ENCODE assay signal across 8 mouse cellular contexts in the genomic region with DNA sequence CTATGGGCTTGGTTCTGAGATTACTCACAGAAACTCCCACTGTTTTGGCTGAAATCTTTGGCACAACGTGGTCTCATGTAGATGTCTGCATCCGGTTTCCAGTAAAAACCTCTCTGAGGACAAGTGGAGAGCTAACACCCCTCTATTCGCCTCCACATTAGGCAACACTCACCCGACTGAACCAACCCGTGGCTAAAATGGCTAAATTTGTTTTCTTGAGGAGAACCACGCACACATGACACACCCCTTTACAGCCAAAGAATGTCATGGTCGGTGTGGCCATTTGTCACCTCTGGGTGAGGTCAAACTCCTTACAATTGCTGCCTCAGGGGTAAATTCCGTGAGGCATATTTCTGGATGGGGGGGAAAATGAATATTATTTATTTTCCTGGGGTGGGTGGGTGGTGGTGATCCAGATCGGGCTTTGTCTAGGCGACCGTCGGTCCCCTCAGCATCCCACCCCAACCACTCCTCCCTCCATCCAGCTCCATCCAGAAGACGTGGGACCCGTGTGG. TPM values are rescaled to one million over a fixed set of nuclear protein-coding genes. Genes with fewer than 3 reads are reported as not detected.
DNase-seq lines count a peak whose midpoint lies in the region; ATAC-seq lines count a peak whose summit lies in the region.

No protein-coding gene starts in this region.

- ATAC-seq in embryonic facial prominence, embryonic 13.5 days (ENCODE audit: insufficient number of reproducible peaks, insufficient read depth, low FRiP score, low TSS enrichment, low read depth): no peak; the same call in 1 of the 2 replicates
- peak; percentile 7; the same call in 1 of the 2 replicates for ATAC-seq in intestine, embryonic 14.5 days (replicated peaks; ENCODE audit: low FRiP score, low TSS enrichment, low read depth)
- ATAC-seq in midbrain, embryonic 14.5 days (ENCODE audit: low FRiP score, low TSS enrichment): peak; percentile 12; the same call in 1 of the 2 replicates

- DNase-seq in adrenal gland, postnatal 10 days: peak; percentile 47
- no peak for DNase-seq in adrenal gland, adult 8-10 months
- peak; percentile 64 for DNase-seq in 3T3-L1 (ENCODE audit: low read depth, low spot score)
- peak; percentile 72 for DNase-seq in intestine, embryonic 14.5 days (ENCODE audit: low spot score)
- peak; percentile 39 for DNase-seq in midbrain, embryonic 14.5 days
- DNase-seq in gastrocnemius, postnatal 10 days: no peak
- DNase-seq in left cerebral cortex, postnatal 36 days (ENCODE audit: low spot score in 2 of 2): no peak

- no peaks in the 10 kb centered on the region for H3K27me3 ChIP-seq in embryonic facial prominence, embryonic 13.5 days
- no peaks in the 10 kb centered on the region for H3K27me3 ChIP-seq in intestine, embryonic 14.5 days (replicated peaks; ENCODE audit: control insufficient read depth, insufficient read depth, low read length)
- H3K27me3 ChIP-seq in midbrain, embryonic 14.5 days (ENCODE audit: control insufficient read depth, insufficient read depth, low read length): no peaks in the 10 kb centered on the region

- peak overlapping the region; percentile 99 for H3K27ac ChIP-seq in embryonic facial prominence, embryonic 13.5 days
- peak overlapping the region; percentile 98 for H3K27ac ChIP-seq in intestine, embryonic 14.5 days (ENCODE audit: low read depth)
- peak overlapping the region; percentile 90 for H3K27ac ChIP-seq in midbrain, embryonic 14.5 days (replicated peaks; ENCODE audit: low read depth, low read length)

- no peaks in the 10 kb centered on the region for H3K9me3 ChIP-seq in embryonic facial prominence, embryonic 13.5 days
- H3K9me3 ChIP-seq in intestine, embryonic 14.5 days (ENCODE audit: control insufficient read depth, low read length): no peaks in the 10 kb centered on the region
- H3K9me3 ChIP-seq in midbrain, embryonic 14.5 days (ENCODE audit: control insufficient read depth, low read length): no peaks in the 10 kb centered on the region

- intact Hi-C loops in left cerebral cortex, postnatal 36 days (cut with DNase I): no loop called here

- WGBS in embryonic facial prominence, embryonic 13.5 days: 26% methylated on average over 14 of the region's 14 CpGs
- WGBS in intestine, embryonic 14.5 days: 25% methylated on average over 14 of the region's 14 CpGs
- WGBS in midbrain, embryonic 14.5 days: 34% methylated on average over 14 of the region's 14 CpGs

- peak overlapping the region; percentile 76 for H3K4me2 ChIP-seq in embryonic facial prominence, embryonic 13.5 days
- peak overlapping the region; percentile 94 for H3K4me2 ChIP-seq in intestine, embryonic 14.5 days (ENCODE audit: low read length)
- peak overlapping the region; percentile 70 for H3K4me2 ChIP-seq in midbrain, embryonic 14.5 days (ENCODE audit: low read length)

- H3K9ac ChIP-seq in embryonic facial prominence, embryonic 13.5 days: peak overlapping the region; percentile 79
- H3K9ac ChIP-seq in intestine, embryonic 14.5 days (ENCODE audit: low read length): peak overlapping the region; percentile 67
- H3K9ac ChIP-seq in midbrain, embryonic 14.5 days (replicated peaks; ENCODE audit: low read length): peak overlapping the region; percentile 80

- peaks cover 10% of the 10 kb centered on the region for H3K4me1 ChIP-seq in embryonic facial prominence, embryonic 13.5 days
- peaks cover 12% of the 10 kb centered on the region for H3K4me1 ChIP-seq in intestine, embryonic 14.5 days (replicated peaks; ENCODE audit: control insufficient read depth, insufficient read depth, low read length)
- peaks cover 12% of the 10 kb centered on the region for H3K4me1 ChIP-seq in midbrain, embryonic 14.5 days (ENCODE audit: control insufficient read depth, insufficient read depth, low read length)

- H3K4me3 ChIP-seq in embryonic facial prominence, embryonic 13.5 days: peak overlapping the region; percentile 57
- peak overlapping the region; percentile 47 for H3K4me3 ChIP-seq in intestine, embryonic 14.5 days (ENCODE audit: low read depth, low read length)
- H3K4me3 ChIP-seq in midbrain, embryonic 14.5 days (replicated peaks; ENCODE audit: low read depth, low read length): peak overlapping the region; percentile 53

- H3K36me3 ChIP-seq in embryonic facial prominence, embryonic 13.5 days: no peaks in the 10 kb centered on the region
- H3K36me3 ChIP-seq in intestine, embryonic 14.5 days (ENCODE audit: control insufficient read depth, insufficient read depth, low read length): no peaks in the 10 kb centered on the region
- no peaks in the 10 kb centered on the region for H3K36me3 ChIP-seq in midbrain, embryonic 14.5 days (ENCODE audit: control insufficient read depth, insufficient read depth, low read length)

RNA-seq across cellular contexts. Expression of a gene that starts 9.5 kb away (rescaled TPM):
- 100 to 1,000 TPM in 1 of 2 experiments, 10 to 100 TPM in 1; 99.1 to 143 TPM for total RNA-seq in adrenal gland, postnatal 10 days (2021)
- 100 to 1,000 TPM; 132 to 148 (median 137) TPM for total RNA-seq in adrenal gland, adult 8-10 months (2022)
- polyA plus RNA-seq in embryonic facial prominence, embryonic 13.5 days (2015; fragmentation: Nextera tagmentation; extraction: Ambion mirVana): 125 and 136 TPM in 2 replicates
- polyA plus RNA-seq in intestine, embryonic 14.5 days (2014; fragmentation: Nextera tagmentation; extraction: Ambion mirVana): 129 and 141 TPM in 2 replicates
- polyA plus RNA-seq in midbrain, embryonic 14.5 days (2014; fragmentation: Nextera tagmentation; extraction: Ambion mirVana): 131 and 159 TPM in 2 replicates
- total RNA-seq in gastrocnemius, postnatal 10 days (2021): 10 to 100 TPM; 80.2 to 88.9 TPM
- 10 to 100 TPM; 76.0 to 96.7 TPM for total RNA-seq in left cerebral cortex, postnatal 36 days (2021)

Comparison
In these comparisons a context has a peak if more than half of its experiments do, and no peak if none do; other contexts are left out.
1. DNase-seq: peak in adrenal gland, postnatal 10 days (single experiment), 3T3-L1 (single experiment), intestine, embryonic 14.5 days (single experiment) and midbrain, embryonic 14.5 days (single experiment); none in adrenal gland, adult 8-10 months (single experiment), gastrocnemius, postnatal 10 days (single experiment) and left cerebral cortex, postnatal 36 days (0 of 2).
2. Peak in every context shown above with its lines, with median percentiles within 50 percentile points of each other: H3K27ac ChIP-seq, H3K4me2 ChIP-seq, H3K4me3 ChIP-seq and H3K9ac ChIP-seq.